Mouse (Mus musculus): ENCODE results near the gene Gm8267. TPM values are rescaled to one million over a fixed set of nuclear protein-coding genes. Genes with fewer than 3 reads are reported as not detected.
A peak's percentile ranks its signal among the peaks of the same experiment; 100 is the strongest.
"Not testable (repeated sequence)": the region's sequence is repeated elsewhere in the genome, so short reads cannot be mapped to it uniquely, and the experiment has no call there.

Gm8267 gene
- polyA plus RNA-seq (2012; rRNA removed) (not detected in 2 replicates), polyA plus RNA-seq (2014; fragmentation: Nextera tagmentation; extraction: Ambion mirVana) (not detected in 2 replicates)

- H3K4me2 ChIP-seq (ENCODE audit: low read depth) = no peak within 1 kb of the TSS
- DNase-seq (ENCODE audit: low read depth in 3 of 3, low spot score in 3 of 3) = no peak
- no peak within 1 kb of the TSS for H3K27ac ChIP-seq
- no peaks in the 10 kb centered on the region for H3K9me3 ChIP-seq (ENCODE audit: control insufficient read depth, low read length)
- 60% methylated on average over 3 of the region's 3 CpGs for WGBS (ENCODE audit: insufficient replicate concordance)
- no peak within 1 kb of the TSS for H3K4me3 ChIP-seq (ENCODE audit: insufficient read depth in 1 of 2, low read depth in 2 of 2, low read length in 2 of 2)
- H3K36me3 ChIP-seq (replicated peaks; ENCODE audit: control insufficient read depth, insufficient read depth, low read depth) = no peaks in the 10 kb centered on the region
- TF ChIP-seq CTCF (IDR thresholded peaks at IDR 0.05; ENCODE audit: low read depth) = no peak
- TF ChIP-seq EP300 (IDR thresholded peaks at IDR 0.05; ENCODE audit: low read depth) = no peak
- H3K9ac ChIP-seq (replicated peaks) = no peak within 1 kb of the TSS
- no peaks in the 10 kb centered on the region for H3K4me1 ChIP-seq (replicated peaks; ENCODE audit: control insufficient read depth in 2 of 2, insufficient read depth in 2 of 2, low read length in 1 of 2)
- ATAC-seq (ENCODE audit: insufficient read depth) = no peak
- H3K27me3 ChIP-seq (ENCODE audit: control insufficient read depth, insufficient read depth, low read length) = no peaks in the 10 kb centered on the region
These were observed at the start of gene Gm8267 for GRCm38 (mm10) chr14:44750240-44750639. Gm8267 (minus strand) TSS chr14:44750340.

- H3K9me3 ChIP-seq (ENCODE audit: control insufficient read depth, low read length); DNase-seq (ENCODE audit: low read depth in 3 of 3, low spot score in 3 of 3); H3K4me2 ChIP-seq (ENCODE audit: low read depth); ATAC-seq (ENCODE audit: insufficient read depth); H3K4me3 ChIP-seq (ENCODE audit: insufficient read depth in 1 of 2, low read depth in 2 of 2, low read length in 2 of 2); H3K36me3 ChIP-seq (replicated peaks; ENCODE audit: control insufficient read depth, insufficient read depth, low read depth); H3K27ac ChIP-seq; H3K4me1 ChIP-seq (replicated peaks; ENCODE audit: control insufficient read depth in 2 of 2, insufficient read depth in 2 of 2, low read length in 1 of 2); H3K9ac ChIP-seq (replicated peaks); H3K27me3 ChIP-seq (ENCODE audit: control insufficient read depth, insufficient read depth, low read length): not testable (repeated sequence)
- 36% methylated on average over 1 of the region's 2 CpGs for WGBS (ENCODE audit: insufficient replicate concordance)
These were observed 39.6 kb upstream of the Gm8267 start for GRCm38 (mm10) chr14:44789537-44790382.

DNA sequence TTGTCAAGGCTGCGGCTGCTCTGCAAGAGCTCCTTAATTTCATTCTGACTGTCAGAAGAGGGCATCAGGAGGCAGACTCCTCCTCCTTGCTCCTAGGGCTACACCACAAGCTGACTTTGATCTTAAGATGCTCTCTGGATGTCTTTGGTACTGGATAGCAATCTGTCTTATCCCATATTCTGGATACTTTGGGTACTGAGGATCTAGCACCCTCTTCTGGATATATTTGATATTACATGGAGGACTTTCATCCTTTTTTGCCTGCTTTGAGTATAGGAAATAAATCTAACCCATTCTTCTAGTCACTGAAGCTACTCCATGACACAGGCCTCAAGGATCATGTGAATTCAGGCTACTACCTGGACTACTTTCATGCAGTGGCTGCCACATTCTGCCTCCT, 7.4 kb downstream of the Gm8267 start:
- TF ChIP-seq CTCF (IDR thresholded peaks at IDR 0.05; ENCODE audit: low read depth) = peak; percentile 2; the same call in 1 of the 2 replicates
- DNase-seq (ENCODE audit: low read depth in 3 of 3, low spot score in 3 of 3); H3K4me3 ChIP-seq (ENCODE audit: insufficient read depth in 1 of 2, low read depth in 2 of 2, low read length in 2 of 2); H3K4me2 ChIP-seq (ENCODE audit: low read depth); ATAC-seq (ENCODE audit: insufficient read depth); H3K27ac ChIP-seq; H3K27me3 ChIP-seq (ENCODE audit: control insufficient read depth, insufficient read depth, low read length); H3K4me1 ChIP-seq (replicated peaks; ENCODE audit: control insufficient read depth in 2 of 2, insufficient read depth in 2 of 2, low read length in 1 of 2); H3K9me3 ChIP-seq (ENCODE audit: control insufficient read depth, low read length); H3K36me3 ChIP-seq (replicated peaks; ENCODE audit: control insufficient read depth, insufficient read depth, low read depth); H3K9ac ChIP-seq (replicated peaks): not testable (repeated sequence)
- 41% methylated on average over 1 of the region's 1 CpGs for WGBS (ENCODE audit: insufficient replicate concordance)

DNA sequence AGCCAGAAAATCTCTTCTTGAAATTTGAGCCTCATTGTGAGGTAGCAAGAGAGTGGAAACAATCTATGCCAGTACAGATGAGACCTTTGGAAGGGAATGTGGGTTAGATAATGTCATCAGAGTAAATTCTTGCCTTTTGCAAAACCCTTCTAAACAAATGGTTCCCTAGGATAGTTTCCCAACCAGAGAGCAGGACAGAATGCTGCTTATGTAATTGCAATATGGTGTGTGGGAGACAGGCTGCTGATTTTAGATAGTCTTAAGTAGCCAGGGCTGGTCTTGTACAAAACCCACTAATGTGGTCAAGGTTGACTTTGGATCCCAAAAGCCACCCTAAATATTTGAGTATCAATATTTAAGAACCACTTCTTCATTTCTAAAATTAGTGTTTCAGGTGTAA, 19.4 kb downstream of the Gm8267 start:
- not testable (repeated sequence) for ATAC-seq (ENCODE audit: insufficient read depth); H3K9me3 ChIP-seq (ENCODE audit: control insufficient read depth, low read length); H3K36me3 ChIP-seq (replicated peaks; ENCODE audit: control insufficient read depth, insufficient read depth, low read depth)

DNA sequence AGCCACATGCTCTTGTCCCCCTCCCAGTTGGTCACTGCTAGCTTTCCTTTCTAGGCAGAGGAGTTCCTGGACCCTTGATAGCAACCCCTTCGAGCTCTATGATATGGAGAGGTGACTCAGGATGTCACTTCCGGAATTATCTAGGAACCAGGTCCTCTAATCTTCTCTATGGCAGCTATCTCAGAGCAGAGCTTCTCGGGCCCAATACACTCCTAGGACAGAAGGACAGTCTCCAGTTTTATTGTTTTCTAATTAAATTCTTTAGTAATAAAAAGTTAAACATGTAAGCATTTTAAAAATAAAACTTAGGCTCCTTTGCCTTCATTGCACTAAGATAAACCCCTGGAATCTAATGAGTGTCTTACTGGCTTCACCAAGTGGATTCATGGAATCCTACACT, 43.8 kb downstream of the Gm8267 start, which contains the start of gene Gm8257:
Gm8257 (minus strand) TSS at position 101 of the 400 bp plus-strand sequence.
- H3K9me3 ChIP-seq (ENCODE audit: control insufficient read depth, low read length); H3K27me3 ChIP-seq (ENCODE audit: control insufficient read depth, insufficient read depth, low read length); H3K4me3 ChIP-seq (ENCODE audit: insufficient read depth in 1 of 2, low read depth in 2 of 2, low read length in 2 of 2); ATAC-seq (ENCODE audit: insufficient read depth); H3K27ac ChIP-seq; DNase-seq (ENCODE audit: low read depth in 3 of 3, low spot score in 3 of 3); H3K4me2 ChIP-seq (ENCODE audit: low read depth); H3K9ac ChIP-seq (replicated peaks); H3K36me3 ChIP-seq (replicated peaks; ENCODE audit: control insufficient read depth, insufficient read depth, low read depth); H3K4me1 ChIP-seq (replicated peaks; ENCODE audit: control insufficient read depth in 2 of 2, insufficient read depth in 2 of 2, low read length in 1 of 2): not testable (repeated sequence)
- WGBS (ENCODE audit: insufficient replicate concordance) = 34% methylated on average over 3 of the region's 3 CpGs

More for the DNA sequence above, 19.4 kb downstream of the Gm8267 start:
- not testable (repeated sequence) for DNase-seq (ENCODE audit: low read depth in 3 of 3, low spot score in 3 of 3); H3K27me3 ChIP-seq (ENCODE audit: control insufficient read depth, insufficient read depth, low read length); H3K4me3 ChIP-seq (ENCODE audit: insufficient read depth in 1 of 2, low read depth in 2 of 2, low read length in 2 of 2); H3K9ac ChIP-seq (replicated peaks); H3K4me1 ChIP-seq (replicated peaks; ENCODE audit: control insufficient read depth in 2 of 2, insufficient read depth in 2 of 2, low read length in 1 of 2); H3K27ac ChIP-seq; H3K4me2 ChIP-seq (ENCODE audit: low read depth)

Other genes with a start within 250 kb of the Gm8267 start
- not detected in 2 replicates for gene Gm17093, start 232.1 kb downstream of the Gm8267 start, polyA plus RNA-seq (2012; rRNA removed)
- not detected in 2 replicates for gene Gm17093, start 232.1 kb downstream of the Gm8267 start, polyA plus RNA-seq (2014; fragmentation: Nextera tagmentation; extraction: Ambion mirVana)
- gene Gm8247, start 167.2 kb downstream of the Gm8267 start, polyA plus RNA-seq (2012; rRNA removed) = not detected in 2 replicates
- gene Gm8247, start 167.2 kb downstream of the Gm8267 start, polyA plus RNA-seq (2014; fragmentation: Nextera tagmentation; extraction: Ambion mirVana) = not detected in 2 replicates
- not detected in 2 replicates for gene Gm5624, start 122.4 kb downstream of the Gm8267 start, polyA plus RNA-seq (2012; rRNA removed)
- not detected in 2 replicates for gene Gm5624, start 122.4 kb downstream of the Gm8267 start, polyA plus RNA-seq (2014; fragmentation: Nextera tagmentation; extraction: Ambion mirVana)
- not detected in 2 replicates for gene Gm8257, start 43.9 kb downstream of the Gm8267 start, polyA plus RNA-seq (2012; rRNA removed)
- not detected in 2 replicates for gene Gm8257, start 43.9 kb downstream of the Gm8267 start, polyA plus RNA-seq (2014; fragmentation: Nextera tagmentation; extraction: Ambion mirVana)
- not detected in 2 replicates for gene Ptgdr, start 109.0 kb upstream of the Gm8267 start, polyA plus RNA-seq (2012; rRNA removed)
- gene Ptgdr, start 109.0 kb upstream of the Gm8267 start, polyA plus RNA-seq (2014; fragmentation: Nextera tagmentation; extraction: Ambion mirVana) = not detected in 2 replicates
- gene Ptger2, start 237.9 kb upstream of the Gm8267 start, polyA plus RNA-seq (2012; rRNA removed) = 0.17 and 0.27 TPM in 2 replicates
- 0.38 and 0.47 TPM in 2 replicates for gene Ptger2, start 237.9 kb upstream of the Gm8267 start, polyA plus RNA-seq (2014; fragmentation: Nextera tagmentation; extraction: Ambion mirVana)